Mouse (Mus musculus): Measurements from ENCODE around the gene Slc8a1. TPM values are rescaled to one million over a fixed set of nuclear protein-coding genes. Genes with fewer than 3 reads are reported as not detected.

Slc8a1 gene
- 0.29 TPM for polyA plus RNA-seq (2014; fragmentation: Illumina TruSeq; extraction: RNeasy Lipid Tissue Mini Kit (QIAGEN cat#74804); ENCODE audit: low read depth, low replicate concordance)

DNA sequence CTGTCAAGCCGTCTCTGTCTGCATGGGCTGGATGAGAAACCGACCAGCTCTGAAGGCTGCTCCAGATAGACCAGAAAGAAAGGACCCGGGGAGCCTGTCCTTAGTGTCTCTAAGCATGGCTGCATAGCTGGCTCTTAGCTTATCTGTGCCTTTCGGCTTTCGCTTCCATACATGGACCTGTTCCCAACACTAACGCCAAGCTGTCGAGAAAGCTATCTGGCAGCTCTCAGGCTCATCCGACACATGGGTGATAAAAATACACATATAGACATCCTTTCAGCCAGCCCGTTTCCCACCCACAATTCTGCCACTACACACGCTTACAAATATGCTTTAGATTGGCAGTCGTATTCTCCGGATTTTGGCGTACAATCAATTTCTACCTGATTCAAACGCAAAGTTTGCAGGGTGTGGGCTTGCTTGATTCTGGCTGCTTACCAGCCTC is at the start of gene Slc8a1:
Slc8a1 (minus strand) TSS at position 67 of the 445 bp plus-strand sequence.

DNA sequence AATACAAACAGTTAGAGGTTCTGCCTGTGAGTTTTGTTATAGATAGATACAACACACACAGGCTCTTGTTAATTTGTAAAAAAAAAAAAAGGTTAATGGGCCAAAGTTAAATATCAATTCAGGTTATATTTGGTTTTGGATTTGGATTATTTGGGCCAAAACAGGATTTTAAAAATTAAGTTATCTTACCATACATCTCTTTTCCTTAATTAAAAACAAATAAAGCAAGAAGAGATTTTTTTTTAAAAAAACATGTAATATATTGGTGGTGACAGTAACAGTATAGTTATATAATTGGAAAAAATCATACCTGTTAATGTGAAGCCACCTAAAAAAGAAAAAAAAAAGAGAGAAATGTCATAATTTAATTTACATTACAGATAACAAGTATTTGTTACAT is 296.7 kb downstream of the Slc8a1 start, which contains the start of gene Gm11096:
Gm11096 (plus strand) TSS at position 301 of the 400 bp plus-strand sequence.

All from liver, adult 10 weeks (tissue).